Mouse (Mus musculus): Measurements from ENCODE around the gene Mief2.

- TF ChIP-seq MYB (IDR thresholded peaks at IDR 0.05; ENCODE audit: low read depth, low read length) (no peak), CTCF (IDR thresholded peaks at IDR 0.05 in 2 of 3, conservative IDR thresholded peaks at IDR 0.05 in 1 of 3; ENCODE audit: control insufficient read depth in 1 of 3, insufficient read depth in 1 of 3, low read depth in 2 of 3, low read length in 3 of 3, poor library complexity in 1 of 3, severe bottlenecking in 1 of 3) (no peak), RAD21 (IDR thresholded peaks at IDR 0.05; ENCODE audit: low read depth, low read length) (no peak), ZNF384 (IDR thresholded peaks at IDR 0.05; ENCODE audit: low read depth, low read length) (no peak), POLR2A (IDR thresholded peaks at IDR 0.05; ENCODE audit: control insufficient read depth in 1 of 2, insufficient read depth in 1 of 2, low read depth in 1 of 2, low read length in 2 of 2, poor library complexity in 1 of 2) (no peak), RCOR1 (IDR thresholded peaks at IDR 0.05; ENCODE audit: low read depth, low read length) (no peak), ETS1 (IDR thresholded peaks at IDR 0.05; ENCODE audit: low read depth, low read length) (no peak)
Measured at GRCm38 (mm10) chr11:60777801-60778370, 49.7 kb downstream of the Mief2 start.

Data from MEL (cell line).